Mouse (Mus musculus) small intestine, adult 2 months (tissue): ENCODE measurements around the gene 2010111I01Rik. TPM values are rescaled to one million over a fixed set of nuclear protein-coding genes. Genes with fewer than 3 reads are reported as not detected.

Source experiments
- H3K27ac ChIP-seq: fragments of 200-500 bp; 2 replicates; pipeline ENCODE4 v1.5.1; 2012; ENCODE audit warnings: low read depth, low read length, control low read depth, inconsistent platforms; ENCODE audit not compliant: insufficient read depth
- H3K27me3 ChIP-seq: fragments of 200-500 bp; 2 replicates; pipeline ENCODE4 v1.6.1; 2012; ENCODE audit warnings: mild to moderate bottlenecking, moderate library complexity, low read length, inconsistent platforms; ENCODE audit not compliant: control insufficient read depth, insufficient read depth
- H3K36me3 ChIP-seq: fragments of 200-500 bp; 2 replicates; pipeline ENCODE4 v1.6.1; 2012; ENCODE audit warnings: mild to moderate bottlenecking, low read length, control low read depth, inconsistent platforms; ENCODE audit not compliant: control insufficient read depth, insufficient read depth
- H3K4me1 ChIP-seq: fragments of 200-500 bp; 2 replicates; pipeline ENCODE4 v1.6.1; 2012; ENCODE audit warnings: low read length, inconsistent platforms, mixed read lengths; ENCODE audit not compliant: control insufficient read depth, insufficient read depth, insufficient read length
- H3K4me3 ChIP-seq: fragments of 200-500 bp; 2 replicates; pipeline ENCODE4 v1.5.1; 2012; ENCODE audit warnings: low read depth, mild to moderate bottlenecking, control low read depth, inconsistent platforms, low read length, moderate library complexity
- CTCF ChIP-seq: fragments of 200-500 bp; IDR thresholded peaks from 2 replicates; pipeline ENCODE4 v1.5.1; 2012; ENCODE audit warnings: low read depth, mild to moderate bottlenecking, control low read depth, inconsistent platforms, low read length, moderate library complexity, mixed read lengths; ENCODE audit not compliant: insufficient replicate concordance, insufficient read length; ENCODE audit errors: extremely low read depth
- POLR2A ChIP-seq: fragments of 200-500 bp; IDR thresholded peaks from 2 replicates; pipeline ENCODE4 v1.6.1; 2012; ENCODE audit warnings: low read depth, mild to moderate bottlenecking, control low read depth, inconsistent platforms, low read length, moderate library complexity
- WGBS: fragments of 180-500 bp; shearing (Covaris S2); methylation state at CpG from one replicate; pipeline ENCODE4 v1.1.7; 2018; 5-methylcytosine and 5-hydroxymethylcytosine counted together
- polyA plus RNA-seq: library from polyadenylated mRNA; depleted of rRNA; stranded (reverse); fragments of >200 nt; gene quantifications from 2 replicates; pipeline ENCODE4 v1.2.3, GENCODE M21; 2012

2010111I01Rik gene
- polyA plus RNA-seq, 1 experiment, result 48.4 TPM

DNA sequence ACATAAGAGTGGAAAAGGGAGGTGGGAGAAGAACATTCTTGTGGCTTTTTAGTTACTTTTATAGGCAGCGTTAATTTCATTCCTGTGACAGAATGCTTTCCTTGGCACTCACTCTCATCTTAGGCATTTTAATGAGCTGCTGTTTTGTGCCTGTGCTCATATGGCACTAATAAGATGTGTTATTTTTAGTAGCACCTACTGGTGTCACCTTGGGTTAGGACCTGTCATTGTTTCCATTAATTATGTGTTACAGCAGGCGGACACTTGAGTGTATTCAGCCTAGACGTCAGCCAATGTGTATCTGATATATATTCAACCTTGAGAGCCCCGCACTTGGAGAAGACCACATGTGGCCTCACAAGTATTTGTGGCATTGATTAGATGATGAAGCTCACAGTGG lies 281.1 kb downstream of the 2010111I01Rik start:
- WGBS, result 49% methylated on average over 4 of the region's 4 CpGs
- TF ChIP-seq POLR2A (no peak), CTCF (no peak)
- H3K36me3 ChIP-seq, result peaks cover 4% of the 10 kb centered on the region; the same call in 1 of the 2 replicates
- peaks cover 32% of the 10 kb centered on the region for H3K4me1 ChIP-seq
- H3K27ac ChIP-seq, result no peak overlapping the region
- no peak overlapping the region for H3K4me3 ChIP-seq
- no peaks in the 10 kb centered on the region for H3K27me3 ChIP-seq

- WGBS, result 17% methylated on average over 12 of the region's 12 CpGs
- Histone ChIP-seq H3K36me3 (peaks cover 4% of the 10 kb centered on the region; the same call in 1 of the 2 replicates), H3K27ac (peak overlapping the region; percentile 67), H3K4me1 (peaks cover 33% of the 10 kb centered on the region), H3K27me3 (no peaks in the 10 kb centered on the region), H3K4me3 (no peak overlapping the region)
- TF ChIP-seq CTCF (no peak), POLR2A (no peak)
Measured at GRCm38 (mm10) chr13:63246332-63246940, 281.7 kb downstream of the 2010111I01Rik start.

DNA sequence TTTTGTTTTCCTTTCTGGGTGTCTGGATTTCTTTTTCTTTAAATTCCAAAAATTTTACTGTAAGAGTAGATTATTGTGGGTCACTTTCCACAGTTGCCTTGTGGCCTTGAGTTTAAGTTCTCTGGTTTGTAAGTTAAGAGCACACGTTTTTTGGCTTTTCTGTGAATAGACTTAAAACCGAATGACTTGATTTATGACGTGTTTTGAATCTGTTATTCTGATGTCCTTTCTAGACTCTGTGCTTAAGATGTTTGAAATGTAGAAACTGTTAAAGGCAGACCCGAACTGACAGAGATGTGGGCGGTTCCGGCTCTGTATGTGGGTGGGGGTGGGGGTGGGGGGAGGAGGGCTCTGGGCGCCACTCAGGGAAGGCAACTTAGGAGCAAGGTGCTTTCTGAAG lies 282.3 kb downstream of the 2010111I01Rik start:
- WGBS, result 56% methylated on average over 7 of the region's 7 CpGs
- H3K27me3 ChIP-seq, result no peaks in the 10 kb centered on the region
- peaks cover 28% of the 10 kb centered on the region for H3K4me1 ChIP-seq
- no peak overlapping the region for H3K4me3 ChIP-seq
- TF ChIP-seq CTCF (no peak), POLR2A (no peak)
- no peak overlapping the region for H3K27ac ChIP-seq
- peaks cover 4% of the 10 kb centered on the region; the same call in 1 of the 2 replicates for H3K36me3 ChIP-seq

- TF ChIP-seq CTCF (no peak), POLR2A (no peak)
Measured at GRCm38 (mm10) chr13:63247631-63248030, 282.9 kb downstream of the 2010111I01Rik start.

DNA sequence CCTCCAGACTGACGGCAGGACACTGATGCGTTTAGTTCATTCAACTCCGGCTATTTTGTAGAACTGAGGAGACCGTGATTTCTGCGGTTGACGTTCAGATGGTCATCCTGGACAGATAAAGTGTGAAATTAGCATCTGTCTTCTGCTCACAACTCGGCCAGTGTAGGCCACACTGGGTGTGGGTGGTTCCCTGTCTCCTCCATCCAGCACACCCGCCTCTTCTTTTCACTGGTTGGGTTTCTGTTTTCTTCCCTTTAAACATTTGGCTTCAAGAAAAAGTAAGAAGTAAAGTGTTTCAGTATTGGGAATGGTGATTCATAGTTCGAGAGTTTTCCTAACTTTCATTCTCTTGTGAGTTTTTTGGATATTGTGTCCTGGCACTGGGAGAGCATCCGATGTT lies 283.6 kb downstream of the 2010111I01Rik start:
- Histone ChIP-seq H3K27ac (no peak overlapping the region), H3K27me3 (no peaks in the 10 kb centered on the region), H3K4me3 (no peak overlapping the region), H3K4me1 (peaks cover 24% of the 10 kb centered on the region), H3K36me3 (peaks cover 4% of the 10 kb centered on the region; the same call in 1 of the 2 replicates)
- no peak for TF ChIP-seq POLR2A
- no peak for TF ChIP-seq CTCF
- WGBS, result 79% methylated on average over 10 of the region's 10 CpGs

More at GRCm38 (mm10) chr13:63247631-63248030, 282.9 kb downstream of the 2010111I01Rik start:
- Histone ChIP-seq H3K27ac (no peak overlapping the region), H3K4me3 (no peak overlapping the region), H3K27me3 (no peaks in the 10 kb centered on the region), H3K36me3 (peaks cover 4% of the 10 kb centered on the region; the same call in 1 of the 2 replicates), H3K4me1 (peaks cover 25% of the 10 kb centered on the region)
- WGBS, result 85% methylated on average over 11 of the region's 11 CpGs

GRCm38 (mm10) chr13:63249171-63249570 lies 284.5 kb downstream of the 2010111I01Rik start:
- peak overlapping the region; percentile 53 for H3K27ac ChIP-seq
- H3K4me1 ChIP-seq, result peaks cover 19% of the 10 kb centered on the region
- no peak overlapping the region for H3K4me3 ChIP-seq
- no peaks in the 10 kb centered on the region for H3K27me3 ChIP-seq
- TF ChIP-seq POLR2A, result no peak
- TF ChIP-seq CTCF, result no peak
- 72% methylated on average over 7 of the region's 7 CpGs for WGBS
- peaks cover 4% of the 10 kb centered on the region; the same call in 1 of the 2 replicates for H3K36me3 ChIP-seq

DNA sequence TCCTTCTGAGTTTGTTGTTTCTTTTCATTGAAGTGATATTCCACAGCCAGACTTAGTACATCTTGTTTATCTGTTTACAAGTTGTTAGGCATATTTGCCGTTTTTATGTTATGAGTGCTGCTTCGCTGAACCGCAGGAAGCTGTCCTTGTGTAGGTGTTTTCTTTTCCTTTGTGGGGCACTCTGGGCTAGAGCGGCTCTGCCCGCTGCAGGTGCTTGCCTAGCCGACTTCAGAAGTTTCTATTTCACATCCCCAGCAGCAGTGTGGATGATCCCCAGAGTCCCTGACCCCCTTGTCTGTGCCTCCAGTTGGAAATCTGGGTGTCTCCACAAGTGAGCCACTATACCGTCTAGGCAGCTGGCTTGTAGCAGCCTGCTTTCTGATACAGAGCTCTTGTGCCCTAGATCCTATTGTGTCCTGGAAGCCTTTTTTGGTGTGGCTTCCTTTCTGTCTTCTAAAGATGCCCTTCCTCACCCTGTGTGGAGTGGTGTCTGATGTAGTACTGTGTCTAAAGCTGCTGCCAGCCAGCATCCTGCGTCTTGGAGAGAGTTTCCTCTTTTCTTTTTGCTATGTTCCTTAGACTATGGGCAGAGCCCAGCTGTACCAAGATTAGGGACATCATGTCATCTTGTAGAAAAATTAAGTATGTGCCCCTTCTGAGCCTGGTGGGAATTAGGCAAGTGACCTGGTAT lies 285.2 kb downstream of the 2010111I01Rik start:
- peaks cover 18% of the 10 kb centered on the region for H3K4me1 ChIP-seq
- no peak for TF ChIP-seq CTCF
- no peak for TF ChIP-seq POLR2A
- no peaks in the 10 kb centered on the region for H3K27me3 ChIP-seq
- H3K4me3 ChIP-seq, result no peak overlapping the region
- peak overlapping the region; percentile 53 for H3K27ac ChIP-seq
- peaks cover 3% of the 10 kb centered on the region; the same call in 1 of the 2 replicates for H3K36me3 ChIP-seq
- WGBS, result 50% methylated on average over 8 of the region's 8 CpGs
